Mouse (Mus musculus): ENCODE measurements around the gene Cpeb1. TPM values are rescaled to one million over a fixed set of nuclear protein-coding genes. Genes with fewer than 3 reads are reported as not detected.

Gene Cpeb1
- polyA plus RNA-seq (2015; fragmentation: Illumina TruSeq; extraction: RNeasy Lipid Tissue Mini Kit (QIAGEN cat#74804); ENCODE audit: insufficient read depth, low read depth, low replicate concordance) = 9.4 TPM

GRCm38 (mm10) chr7:81455155-81455651 lies at the start of gene Cpeb1:
Gene Cpeb1, minus strand, starts transcription at chr7:81455465.

GRCm38 (mm10) chr7:81498181-81498580 lies 42.9 kb upstream of the Cpeb1 start, which contains the start of gene BC048679:
Gene BC048679, minus strand, starts transcription at chr7:81498281.

GRCm38 (mm10) chr7:81493331-81494021 lies 38.2 kb upstream of the Cpeb1 start, which contains the start of gene Ap3b2:
Gene Ap3b2, minus strand, starts transcription at chr7:81493925.

GRCm38 (mm10) chr7:81344544-81345446 lies 110.5 kb downstream of the Cpeb1 start, which contains the start of gene Rps17:
Gene Rps17, minus strand, starts transcription at chr7:81345254.

Other genes starting within 250 kb of the Cpeb1 start
- gene Pde8a, start 241.9 kb downstream of the Cpeb1 start, polyA plus RNA-seq (2015; fragmentation: Illumina TruSeq; extraction: RNeasy Lipid Tissue Mini Kit (QIAGEN cat#74804); ENCODE audit: insufficient read depth, low read depth, low replicate concordance) = 5.9 TPM
- gene Rps17, start 110.2 kb downstream of the Cpeb1 start, polyA plus RNA-seq (2015; fragmentation: Illumina TruSeq; extraction: RNeasy Lipid Tissue Mini Kit (QIAGEN cat#74804); ENCODE audit: insufficient read depth, low read depth, low replicate concordance) = 575 TPM
- 4.8 TPM for gene Ap3b2, start 38.5 kb upstream of the Cpeb1 start, polyA plus RNA-seq (2015; fragmentation: Illumina TruSeq; extraction: RNeasy Lipid Tissue Mini Kit (QIAGEN cat#74804); ENCODE audit: insufficient read depth, low read depth, low replicate concordance)
- gene BC048679, start 42.8 kb upstream of the Cpeb1 start, polyA plus RNA-seq (2015; fragmentation: Illumina TruSeq; extraction: RNeasy Lipid Tissue Mini Kit (QIAGEN cat#74804); ENCODE audit: insufficient read depth, low read depth, low replicate concordance) = not detected
- gene Fsd2, start 111.5 kb upstream of the Cpeb1 start, polyA plus RNA-seq (2015; fragmentation: Illumina TruSeq; extraction: RNeasy Lipid Tissue Mini Kit (QIAGEN cat#74804); ENCODE audit: insufficient read depth, low read depth, low replicate concordance) = not detected
- 5.9 TPM for gene Whamm, start 115.8 kb upstream of the Cpeb1 start, polyA plus RNA-seq (2015; fragmentation: Illumina TruSeq; extraction: RNeasy Lipid Tissue Mini Kit (QIAGEN cat#74804); ENCODE audit: insufficient read depth, low read depth, low replicate concordance)